Mouse (Mus musculus) lung, postnatal 0 days (tissue): Measurements from ENCODE around the gene Usp39. TPM values are rescaled to one million over a fixed set of nuclear protein-coding genes. Genes with fewer than 3 reads are reported as not detected.

Experiments used
- ATAC-seq: fragments of 200-750 bp; cut with Nextera tagmentation; 2 replicates; pipeline ENCODE4 v1.8.0; 2017; ENCODE audit warnings: moderate library complexity
- DNase-seq: peaks from one replicate; pipeline ENCODE4 v3.0.0-alpha.2; 2016; ENCODE audit warnings: low spot score
- H3K27ac ChIP-seq: fragments of 300-500 bp; sonication (generic); 2 replicates; pipeline ENCODE4 v1.5.1; 2014; ENCODE audit warnings: antibody characterized with exemption, mild to moderate bottlenecking, low read length, mixed read lengths
- H3K27me3 ChIP-seq: fragments of 300-500 bp; sonication (generic); replicated peaks from 2 replicates; pipeline ENCODE4 v1.6.1; 2014; ENCODE audit warnings: low read length, mixed read lengths; ENCODE audit not compliant: insufficient read depth
- H3K36me3 ChIP-seq: fragments of 300-500 bp; sonication (generic); 2 replicates; pipeline ENCODE4 v1.6.1; 2014; ENCODE audit warnings: low read length, mixed read lengths; ENCODE audit not compliant: insufficient read depth
- H3K4me1 ChIP-seq: fragments of 300-500 bp; sonication (generic); 2 replicates; pipeline ENCODE4 v1.6.1; 2014; ENCODE audit warnings: antibody characterized with exemption, low read depth, low read length, mixed read lengths; ENCODE audit not compliant: insufficient read depth
- H3K4me2 ChIP-seq: fragments of 300-500 bp; sonication (generic); replicated peaks from 2 replicates; pipeline ENCODE4 v1.6.1; 2014; ENCODE audit warnings: low read depth, mild to moderate bottlenecking, low read length, moderate library complexity, mixed read lengths
- H3K4me3 ChIP-seq: fragments of 300-500 bp; sonication (generic); 2 replicates; pipeline ENCODE4 v1.5.1; 2014; ENCODE audit warnings: low read depth, low read length
- H3K9ac ChIP-seq: fragments of 300-500 bp; sonication (generic); replicated peaks from 2 replicates; pipeline ENCODE4 v1.6.1; 2014; ENCODE audit warnings: low read depth, mild to moderate bottlenecking
- H3K9me3 ChIP-seq: fragments of 300-500 bp; sonication (generic); 2 replicates; pipeline ENCODE4 v1.6.1; 2016; ENCODE audit warnings: low read length, mixed read lengths
- CTCF ChIP-seq: IDR thresholded peaks from 2 replicates; pipeline ENCODE4 v1.5.1; 2016; ENCODE audit warnings: antibody characterized with exemption, mild to moderate bottlenecking
- EP300 ChIP-seq: IDR thresholded peaks from 2 replicates; pipeline ENCODE4 v1.6.1; 2016; ENCODE audit warnings: antibody characterized with exemption, mild to moderate bottlenecking, control low read depth
- WGBS: fragments of 180-500 bp; shearing (Covaris S2); extraction: QIAGEN DNeasy Blood & Tissue Kit; methylation state at CpG from one replicate; pipeline ENCODE4 v1.1.7; 2014; 5-methylcytosine and 5-hydroxymethylcytosine counted together
- polyA plus RNA-seq: library from polyadenylated mRNA; unstranded; fragments of >200 nt; fragmentation: Nextera tagmentation; extraction: Ambion mirVana; gene quantifications from 2 replicates; pipeline ENCODE4 v1.2.1, GENCODE M21; 2015

The Usp39 gene
- polyA plus RNA-seq, 1 experiment from 2014 or later = 27.4 TPM

- no peaks in the 10 kb centered on the region for H3K9me3 ChIP-seq
- WGBS = 74% methylated on average over 6 of the region's 6 CpGs
- H3K4me3 ChIP-seq = no peak overlapping the region
- H3K36me3 ChIP-seq = peaks cover 9% of the 10 kb centered on the region; the same call in 1 of the 2 replicates
- H3K4me1 ChIP-seq = peaks cover 7% of the 10 kb centered on the region; the same call in 1 of the 2 replicates
- TF ChIP-seq EP300 = no peak
- no peak for TF ChIP-seq CTCF
- no peaks in the 10 kb centered on the region for H3K27me3 ChIP-seq
- no peak for DNase-seq
- no peak overlapping the region for H3K27ac ChIP-seq
- H3K9ac ChIP-seq = no peak overlapping the region
- ATAC-seq = no peak
- H3K4me2 ChIP-seq = no peak overlapping the region
These were observed 38.3 kb upstream of the Usp39 start for GRCm38 (mm10) chr6:72383142-72383820.

- DNase-seq = no peak
- Histone ChIP-seq H3K36me3 (peaks cover 9% of the 10 kb centered on the region; the same call in 1 of the 2 replicates), H3K9ac (no peak overlapping the region), H3K27me3 (no peaks in the 10 kb centered on the region), H3K4me2 (no peak overlapping the region), H3K4me3 (no peak overlapping the region), H3K4me1 (no peaks in the 10 kb centered on the region), H3K9me3 (no peaks in the 10 kb centered on the region), H3K27ac (no peak overlapping the region)
- ATAC-seq = no peak
- TF ChIP-seq CTCF (no peak), EP300 (no peak)
- 67% methylated on average over 6 of the region's 6 CpGs for WGBS
These were observed 37.5 kb upstream of the Usp39 start for GRCm38 (mm10) chr6:72382494-72382893.

GRCm38 (mm10) chr6:72380131-72380770, 35.3 kb upstream of the Usp39 start, which contains the start of gene Vamp5:
Gene Vamp5 (minus strand): TSS chr6:72380468.
- Histone ChIP-seq H3K4me3 (peak within 1 kb of the TSS; percentile 64), H3K9me3 (no peaks in the 10 kb centered on the region), H3K27ac (peak within 1 kb of the TSS; percentile 91), H3K4me1 (no peaks in the 10 kb centered on the region), H3K36me3 (peaks cover 7% of the 10 kb centered on the region; the same call in 1 of the 2 replicates), H3K27me3 (no peaks in the 10 kb centered on the region), H3K9ac (peak within 1 kb of the TSS; percentile 64), H3K4me2 (peak within 1 kb of the TSS; percentile 72)
- ATAC-seq = peak; percentile 94
- under 1% methylated on average over 48 of the region's 49 CpGs for WGBS
- peak; percentile 94 for DNase-seq
- TF ChIP-seq CTCF (peak; percentile 64), EP300 (peak; percentile 26; the same call in 1 of the 2 replicates)

- 0 out of 2 replicates have a peak, but pooled peaks cover 4% of the 10 kb centered on the region for H3K4me1 ChIP-seq
- TF ChIP-seq CTCF (no peak), EP300 (no peak)
- ATAC-seq (peak; percentile 16), DNase-seq (no peak)
- no peaks in the 10 kb centered on the region for H3K27me3 ChIP-seq
- no peaks in the 10 kb centered on the region for H3K9me3 ChIP-seq
- peak overlapping the region; percentile 64 for H3K4me3 ChIP-seq
- H3K27ac ChIP-seq = peak overlapping the region; percentile 91
- H3K4me2 ChIP-seq = peak overlapping the region; percentile 72
- H3K36me3 ChIP-seq = no peaks in the 10 kb centered on the region
- WGBS = 23% methylated on average over 7 of the region's 7 CpGs
- H3K9ac ChIP-seq = peak overlapping the region; percentile 64
These were observed 34.6 kb upstream of the Usp39 start for GRCm38 (mm10) chr6:72379377-72380130.

- no peak overlapping the region for H3K9ac ChIP-seq
These were observed 33.7 kb upstream of the Usp39 start for GRCm38 (mm10) chr6:72378510-72379234.

More at GRCm38 (mm10) chr6:72378510-72379234, 33.7 kb upstream of the Usp39 start:
- Histone ChIP-seq H3K27ac (peak overlapping the region; percentile 91), H3K4me1 (peaks cover 4% of the 10 kb centered on the region; the same call in 1 of the 2 replicates), H3K27me3 (no peaks in the 10 kb centered on the region), H3K4me2 (peak overlapping the region; percentile 72; the same call in 1 of the 2 replicates), H3K36me3 (no peaks in the 10 kb centered on the region), H3K9me3 (no peaks in the 10 kb centered on the region), H3K4me3 (no peak overlapping the region)
- no peak for DNase-seq
- TF ChIP-seq EP300 (no peak), CTCF (no peak; the same call in 1 of the 2 replicates)
- no peak for ATAC-seq
- WGBS = 87% methylated on average over 8 of the region's 8 CpGs
